Mouse (Mus musculus) small intestine, adult 2 months (tissue): ENCODE data around the gene Spred1.

Source experiments
- CTCF ChIP-seq: fragments of 200-500 bp; IDR thresholded peaks from 2 replicates; pipeline ENCODE4 v1.5.1; 2012; ENCODE audit warnings: low read depth, mild to moderate bottlenecking, control low read depth, inconsistent platforms, low read length, moderate library complexity, mixed read lengths; ENCODE audit not compliant: insufficient replicate concordance, insufficient read length; ENCODE audit errors: extremely low read depth
- POLR2A ChIP-seq: fragments of 200-500 bp; IDR thresholded peaks from 2 replicates; pipeline ENCODE4 v1.6.1; 2012; ENCODE audit warnings: low read depth, mild to moderate bottlenecking, control low read depth, inconsistent platforms, low read length, moderate library complexity

DNA sequence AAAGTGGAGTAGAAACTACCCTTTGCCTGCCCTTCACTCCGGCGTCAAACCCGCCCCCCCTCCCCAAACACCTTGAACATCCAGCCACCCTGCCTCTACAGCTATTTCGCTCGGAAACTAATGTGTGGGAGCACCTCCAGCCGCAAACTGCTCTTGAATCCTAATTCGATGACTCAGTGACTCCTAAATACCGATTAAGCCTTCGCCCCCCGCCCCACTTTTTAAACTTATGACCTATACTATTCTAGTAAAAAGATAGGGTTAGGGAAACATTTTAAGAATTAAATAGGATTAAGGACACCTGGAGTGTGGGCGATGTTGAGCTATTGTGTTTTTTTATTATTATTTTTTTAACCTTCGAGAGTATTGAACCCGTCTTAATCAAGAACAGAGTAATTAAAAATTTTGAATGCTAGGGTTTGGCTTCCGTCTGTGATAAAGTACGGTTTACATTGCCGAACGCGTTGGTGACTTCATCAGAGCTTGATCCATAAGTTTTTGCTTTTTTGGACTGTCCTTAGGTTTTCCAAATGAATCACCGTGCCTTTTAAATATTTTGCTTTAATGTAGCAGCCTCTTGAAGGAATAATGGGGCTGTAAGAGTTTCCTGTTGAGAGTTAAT lies 921 bp downstream of the Spred1 start:
- TF ChIP-seq CTCF = no peak
- no peak for TF ChIP-seq POLR2A
